Mouse (Mus musculus): ENCODE results near the gene Nectin4. TPM values are rescaled to one million over a fixed set of nuclear protein-coding genes. Genes with fewer than 3 reads are reported as not detected.

Gene Nectin4
- total RNA-seq, 2 experiments from 2014 or later, result 3.0 to 3.1 TPM

DNA sequence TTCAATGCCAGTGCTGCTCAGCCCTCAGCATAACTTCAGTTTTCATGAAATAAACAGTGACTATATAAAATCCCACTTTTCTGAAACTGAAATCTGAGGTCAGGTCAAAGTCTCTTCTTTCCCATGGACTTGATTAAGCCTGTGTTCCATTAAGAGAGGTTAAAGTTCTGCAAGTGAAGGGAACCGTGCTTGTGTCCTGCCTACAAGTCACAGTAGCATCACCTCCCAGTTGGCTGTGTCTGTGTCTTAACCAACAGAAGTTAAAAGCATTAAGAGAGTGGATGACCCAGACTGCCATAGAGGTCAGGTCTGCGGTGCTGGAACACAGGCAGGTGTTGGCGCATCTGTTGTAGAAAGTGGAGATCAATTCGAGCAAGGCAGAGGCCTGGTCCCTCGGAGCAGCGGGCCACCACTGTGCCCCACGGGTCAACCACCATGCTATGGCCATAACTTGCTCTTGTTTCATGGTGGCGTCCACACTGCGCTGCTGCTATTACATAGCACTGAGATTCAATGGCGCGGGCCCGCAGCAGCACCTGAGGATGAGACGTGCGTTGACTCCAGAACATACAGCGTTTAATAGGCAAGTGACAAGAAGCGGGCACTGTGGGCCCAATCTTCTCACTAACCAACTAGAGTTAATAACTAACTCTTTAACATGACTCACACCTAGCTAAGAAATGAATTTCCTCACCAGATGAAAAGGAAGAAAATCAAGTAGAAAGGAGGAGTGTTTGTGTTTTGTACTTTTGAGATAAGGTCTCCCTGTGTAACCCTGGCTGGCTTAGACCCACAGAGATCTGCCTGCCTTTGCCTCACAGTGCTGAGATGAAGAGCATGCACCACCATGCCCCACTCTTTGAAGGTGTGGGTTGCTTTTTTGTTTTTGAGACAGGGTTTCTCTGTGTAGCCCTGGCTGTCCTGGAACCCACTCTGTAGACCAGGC, 27.4 kb upstream of the Nectin4 start:
- Histone ChIP-seq H3K4me3 (no peak overlapping the region), H3K27ac (no peak overlapping the region)
- intact Hi-C loops (cut with DNase I), result no loop called here
- no peak for TF ChIP-seq CTCF (IDR thresholded peaks at IDR 0.05)
- DNase-seq (ENCODE audit: extremely low spot score in 1 of 2, low spot score in 2 of 2), result no peak

GRCm38 (mm10) chr1:171343922-171344677, 25.8 kb upstream of the Nectin4 start:
- no peak for DNase-seq (ENCODE audit: extremely low spot score in 1 of 2, low spot score in 2 of 2)
- TF ChIP-seq CTCF (IDR thresholded peaks at IDR 0.05), result no peak

DNA sequence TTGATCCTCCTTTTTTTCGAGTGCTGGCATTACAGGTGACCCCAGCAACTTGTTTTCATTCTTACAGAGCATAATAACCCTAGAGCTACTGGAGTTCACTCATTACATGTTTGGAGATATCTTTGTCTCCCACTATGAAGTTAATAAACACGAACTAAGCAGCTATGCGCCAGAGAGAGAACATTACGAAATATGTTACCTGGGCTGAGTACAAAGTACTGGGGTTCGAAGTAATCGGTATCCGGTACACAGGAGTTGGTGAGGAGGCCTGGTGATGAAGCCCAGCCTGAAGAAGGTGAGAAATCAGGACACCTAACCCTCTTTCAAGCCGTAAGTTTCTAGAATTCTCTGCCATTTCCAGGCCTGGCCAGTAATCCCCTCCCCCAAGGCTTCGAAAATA, 25.2 kb upstream of the Nectin4 start:
- H3K4me3 ChIP-seq, result peak overlapping the region; percentile 74
- no peak for DNase-seq (ENCODE audit: extremely low spot score in 1 of 2, low spot score in 2 of 2)
- peak overlapping the region; percentile 88 for H3K27ac ChIP-seq
- no peak for TF ChIP-seq CTCF (IDR thresholded peaks at IDR 0.05)
- intact Hi-C loops (cut with DNase I), result loop anchor here (1.0 to 5.0 kb wide), 3 partner anchors 16 to 232 kb away; partner anchors contain the start of genes Cfap126, Dedd and Usf1

More at GRCm38 (mm10) chr1:171343922-171344677, 25.8 kb upstream of the Nectin4 start:
- peak overlapping the region; percentile 74 for H3K4me3 ChIP-seq
- H3K27ac ChIP-seq, result no peak overlapping the region
- intact Hi-C loops (cut with DNase I), result loop anchor here (2.0 kb wide), 1 partner anchor 15 kb away; the partner anchor contains the start of gene Dedd

DNA sequence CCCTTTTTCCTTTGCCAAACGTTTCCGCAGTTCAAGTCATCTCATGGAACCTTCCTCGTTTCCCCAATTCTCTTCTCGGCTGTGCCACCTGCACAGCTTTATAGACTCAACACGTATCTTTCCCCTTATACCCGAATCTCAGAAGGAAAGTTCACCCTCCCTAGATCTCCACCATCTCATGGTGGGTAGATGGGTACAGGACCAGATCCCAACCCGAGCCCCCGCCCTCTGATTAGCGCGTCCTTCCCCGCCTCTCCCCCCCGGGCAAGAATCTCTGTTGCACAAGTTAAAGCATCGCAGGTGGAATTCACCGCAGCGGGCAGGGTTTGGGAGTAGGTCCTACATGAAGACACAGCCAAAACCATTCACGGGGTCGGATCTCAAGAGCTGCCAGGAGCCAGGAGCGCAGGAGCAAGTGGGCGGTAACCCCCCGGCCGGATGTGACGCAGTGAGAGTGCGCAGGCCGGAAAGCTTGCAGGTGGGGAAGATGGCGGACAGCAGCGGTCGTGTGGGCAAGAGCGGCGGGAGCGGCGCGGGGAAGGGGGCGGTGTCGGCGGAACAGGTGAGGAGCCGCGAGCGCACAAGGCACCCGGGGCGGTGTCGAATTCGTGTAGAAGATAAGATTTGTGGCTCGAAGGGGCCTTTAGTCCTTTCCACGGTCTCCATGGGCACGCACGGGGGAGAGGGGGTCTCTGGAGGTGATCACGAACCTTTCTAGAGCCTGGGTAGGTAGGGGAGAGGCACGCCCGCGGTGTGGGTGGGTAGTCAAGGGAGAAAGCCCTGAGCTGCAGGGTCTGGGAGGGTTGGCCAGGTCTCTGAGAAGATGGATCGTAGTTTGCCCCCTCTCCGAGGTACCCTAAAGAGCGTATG, 24.4 kb upstream of the Nectin4 start, which contains the start of the genes Nit1 and Pfdn2:
Nit1 (minus strand) TSS at position 422 of the 870 bp plus-strand sequence.
Pfdn2 (plus strand) TSS at position 446 of the 870 bp plus-strand sequence.
- DNase-seq (ENCODE audit: extremely low spot score in 1 of 2, low spot score in 2 of 2), result peak; percentile 91 to 93
- Histone ChIP-seq H3K27ac (peak within 1 kb of the TSS; percentile 88), H3K4me3 (peak within 1 kb of the TSS; percentile 74)
- TF ChIP-seq CTCF (IDR thresholded peaks at IDR 0.05), result no peak
- intact Hi-C loops (cut with DNase I), result loop anchor here (1.0 to 5.0 kb wide), 3 partner anchors 17 to 233 kb away; partner anchors contain the start of genes Cfap126, Dedd and Usf1

- intact Hi-C loops (cut with DNase I), result loop anchor here (5.0 kb wide), 1 partner anchor 234 kb away; the partner anchor contains the start of gene Cfap126
- peak overlapping the region; percentile 74 for H3K4me3 ChIP-seq
- peak overlapping the region; percentile 88 for H3K27ac ChIP-seq
- TF ChIP-seq CTCF (IDR thresholded peaks at IDR 0.05), result no peak
- DNase-seq (ENCODE audit: extremely low spot score in 1 of 2, low spot score in 2 of 2), result no peak
These were observed 23.8 kb upstream of the Nectin4 start for GRCm38 (mm10) chr1:171346095-171346450.

GRCm38 (mm10) chr1:171348665-171349064, 21.2 kb upstream of the Nectin4 start:
- TF ChIP-seq CTCF (IDR thresholded peaks at IDR 0.05), result no peak
- DNase-seq (ENCODE audit: extremely low spot score in 1 of 2, low spot score in 2 of 2), result no peak
- no peak overlapping the region for H3K27ac ChIP-seq
- H3K4me3 ChIP-seq, result no peak overlapping the region
- intact Hi-C loops (cut with DNase I), result loop anchor here (5.0 kb wide), 1 partner anchor 236 kb away; the partner anchor contains the start of gene Cfap126

- no peak overlapping the region for H3K4me3 ChIP-seq
- H3K27ac ChIP-seq, result no peak overlapping the region
- intact Hi-C loops (cut with DNase I), result loop anchor here (5.0 kb wide), 1 partner anchor 237 kb away; the partner anchor contains the start of gene Cfap126
- TF ChIP-seq CTCF (IDR thresholded peaks at IDR 0.05), result no peak
- no peak for DNase-seq (ENCODE audit: extremely low spot score in 1 of 2, low spot score in 2 of 2)
These were observed 20.7 kb upstream of the Nectin4 start for GRCm38 (mm10) chr1:171349210-171349609.

- Histone ChIP-seq H3K4me3 (no peak overlapping the region), H3K27ac (no peak overlapping the region)
- intact Hi-C loops (cut with DNase I), result loop anchor here (5.0 kb wide), 1 partner anchor 34 kb away; no protein-coding TSS in a partner anchor
- DNase-seq (ENCODE audit: extremely low spot score in 1 of 2, low spot score in 2 of 2), result no peak
- TF ChIP-seq CTCF (IDR thresholded peaks at IDR 0.05), result peak; percentile 17
These were observed 14.0 kb upstream of the Nectin4 start for GRCm38 (mm10) chr1:171355812-171356340.

DNA sequence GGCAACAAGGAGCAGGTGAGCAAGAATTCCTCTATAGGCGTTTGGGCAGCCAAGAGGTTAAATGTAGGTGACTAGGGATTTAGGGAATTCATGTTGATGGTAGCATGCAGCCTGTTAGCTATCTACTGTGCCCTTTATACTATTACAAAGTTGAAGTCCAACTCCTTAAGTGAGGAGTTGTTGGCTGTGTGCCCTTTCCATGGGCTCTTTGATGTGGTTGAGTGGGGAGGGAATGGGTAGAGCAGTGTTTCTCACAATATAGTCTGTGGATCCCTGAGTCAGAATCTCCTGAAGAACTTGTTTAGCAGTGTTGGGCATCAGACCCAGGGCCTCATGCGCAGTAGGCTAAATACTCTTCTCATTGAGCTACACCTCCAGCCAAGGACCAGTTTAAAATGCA, 13.1 kb upstream of the Nectin4 start:
- DNase-seq (ENCODE audit: extremely low spot score in 1 of 2, low spot score in 2 of 2), result no peak
- no peak overlapping the region for H3K27ac ChIP-seq
- intact Hi-C loops (cut with DNase I), result loop anchor here (5.0 kb wide), 1 partner anchor 35 kb away; no protein-coding TSS in a partner anchor
- H3K4me3 ChIP-seq, result no peak overlapping the region
- no peak for TF ChIP-seq CTCF (IDR thresholded peaks at IDR 0.05)

- peak; percentile 68 for TF ChIP-seq CTCF (IDR thresholded peaks at IDR 0.05)
- DNase-seq (ENCODE audit: extremely low spot score in 1 of 2, low spot score in 2 of 2), result no peak
- Histone ChIP-seq H3K27ac (peak overlapping the region; percentile 76), H3K4me3 (no peak overlapping the region)
- intact Hi-C loops (cut with DNase I), result loop anchor here (5.0 kb wide), 1 partner anchor 36 kb away; no protein-coding TSS in a partner anchor
These were observed 11.5 kb upstream of the Nectin4 start for GRCm38 (mm10) chr1:171358421-171358820.
